Mouse (Mus musculus): ENCODE results near the gene Ints14. TPM values are rescaled to one million over a fixed set of nuclear protein-coding genes. Genes with fewer than 3 reads are reported as not detected.
"Not testable (repeated sequence)": the region's sequence is repeated elsewhere in the genome, so short reads cannot be mapped to it uniquely, and the experiment has no call there.

The Ints14 gene
- total RNA-seq, 1 experiment from 2014 or later = 18.0 TPM

- ATAC-seq (ENCODE audit: extremely low read depth, insufficient number of reproducible peaks, low FRiP score, poor library complexity, severe bottlenecking) = no peak
These were observed 55.7 kb downstream of the Ints14 start for GRCm38 (mm10) chr9:65016241-65016977.

- no peak for ATAC-seq (ENCODE audit: extremely low read depth, insufficient number of reproducible peaks, low FRiP score, poor library complexity, severe bottlenecking)
These were observed 56.5 kb downstream of the Ints14 start for GRCm38 (mm10) chr9:65016978-65017827.

GRCm38 (mm10) chr9:65017896-65018295, 57.2 kb downstream of the Ints14 start:
- no peak for ATAC-seq (ENCODE audit: extremely low read depth, insufficient number of reproducible peaks, low FRiP score, poor library complexity, severe bottlenecking)

GRCm38 (mm10) chr9:65018588-65019121, 58.0 kb downstream of the Ints14 start:
- ATAC-seq (ENCODE audit: extremely low read depth, insufficient number of reproducible peaks, low FRiP score, poor library complexity, severe bottlenecking) = no peak

- no peak for ATAC-seq (ENCODE audit: extremely low read depth, insufficient number of reproducible peaks, low FRiP score, poor library complexity, severe bottlenecking)
These were observed 58.4 kb downstream of the Ints14 start for GRCm38 (mm10) chr9:65019146-65019545.

GRCm38 (mm10) chr9:65020128-65020527, 59.4 kb downstream of the Ints14 start:
- no peak for ATAC-seq (ENCODE audit: extremely low read depth, insufficient number of reproducible peaks, low FRiP score, poor library complexity, severe bottlenecking)

- peak; percentile 81 for ATAC-seq (ENCODE audit: extremely low read depth, insufficient number of reproducible peaks, low FRiP score, poor library complexity, severe bottlenecking)
These were observed 60.5 kb downstream of the Ints14 start, which contains the start of gene Hacd3 for GRCm38 (mm10) chr9:65020991-65021886. Gene Hacd3 (minus strand): TSS chr9:65021693.

GRCm38 (mm10) chr9:65021887-65022579, 61.3 kb downstream of the Ints14 start:
- 0 out of 2 replicates have a peak, but pooled peaks have one; percentile 8 for ATAC-seq (ENCODE audit: extremely low read depth, insufficient number of reproducible peaks, low FRiP score, poor library complexity, severe bottlenecking)

GRCm38 (mm10) chr9:65022580-65023135, 62.0 kb downstream of the Ints14 start:
- ATAC-seq (ENCODE audit: extremely low read depth, insufficient number of reproducible peaks, low FRiP score, poor library complexity, severe bottlenecking) = no peak

- ATAC-seq (ENCODE audit: extremely low read depth, insufficient number of reproducible peaks, low FRiP score, poor library complexity, severe bottlenecking) = no peak
These were observed 62.7 kb downstream of the Ints14 start for GRCm38 (mm10) chr9:65023447-65023846.

GRCm38 (mm10) chr9:65027241-65027640, 66.5 kb downstream of the Ints14 start:
- no peak for ATAC-seq (ENCODE audit: extremely low read depth, insufficient number of reproducible peaks, low FRiP score, poor library complexity, severe bottlenecking)

GRCm38 (mm10) chr9:65028313-65028712, 67.6 kb downstream of the Ints14 start:
- ATAC-seq (ENCODE audit: extremely low read depth, insufficient number of reproducible peaks, low FRiP score, poor library complexity, severe bottlenecking) = no peak

GRCm38 (mm10) chr9:65031355-65031754, 70.7 kb downstream of the Ints14 start:
- ATAC-seq (ENCODE audit: extremely low read depth, insufficient number of reproducible peaks, low FRiP score, poor library complexity, severe bottlenecking) = not testable (repeated sequence)

- ATAC-seq (ENCODE audit: extremely low read depth, insufficient number of reproducible peaks, low FRiP score, poor library complexity, severe bottlenecking) = no peak
These were observed 71.2 kb downstream of the Ints14 start for GRCm38 (mm10) chr9:65031894-65032268.

GRCm38 (mm10) chr9:65032269-65033108, 71.8 kb downstream of the Ints14 start, which contains the start of gene Dpp8:
Gene Dpp8 (plus strand): TSS chr9:65032414.
- ATAC-seq (ENCODE audit: extremely low read depth, insufficient number of reproducible peaks, low FRiP score, poor library complexity, severe bottlenecking) = peak; percentile 98

GRCm38 (mm10) chr9:65036456-65036855, 75.8 kb downstream of the Ints14 start:
- ATAC-seq (ENCODE audit: extremely low read depth, insufficient number of reproducible peaks, low FRiP score, poor library complexity, severe bottlenecking) = no peak

Measured in neutrophil, adult 5-6 weeks (primary cell).